Mouse (Mus musculus) lung, adult 2 months (tissue): ENCODE measurements at regions not wholly inside any gene's neighbourhood (a gene's known extent, or its start where the extent isn't known, plus 50 kb on each side); places are given as distances from the start of the nearest gene placed in this dataset.

Source experiments
- CTCF ChIP-seq: fragments of 200-500 bp; IDR thresholded peaks from 2 replicates; pipeline ENCODE4 v1.5.1; 2011; ENCODE audit warnings: mild to moderate bottlenecking, low read length, control low read depth; ENCODE audit not compliant: insufficient read depth
- POLR2A ChIP-seq: fragments of 200-500 bp; IDR thresholded peaks from 2 replicates; pipeline ENCODE4 v1.6.1; 2011; ENCODE audit warnings: low read depth, mild to moderate bottlenecking, control low read depth, low read length, borderline replicate concordance; ENCODE audit errors: extremely low read depth

DNA sequence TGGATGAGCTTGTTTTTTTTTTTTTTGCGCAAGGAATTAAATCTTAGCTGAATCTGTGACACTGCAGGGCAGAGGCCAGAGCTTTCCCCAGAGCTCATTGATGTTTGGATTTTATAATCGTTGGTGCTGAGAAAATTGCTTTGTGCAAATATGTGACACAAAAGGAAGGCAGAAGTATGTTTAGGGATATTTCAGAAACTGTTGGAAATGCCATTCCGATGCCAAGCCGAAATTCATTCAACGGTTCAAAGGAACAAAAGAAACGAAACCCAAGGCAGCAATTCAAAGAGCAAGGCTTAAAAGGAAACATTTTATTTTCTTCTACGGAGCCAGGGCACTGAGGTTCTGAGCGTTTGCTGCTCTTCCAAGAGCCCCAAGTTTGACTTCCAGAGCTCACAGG lies 302.2 kb downstream of the 1500009L16Rik start:
- TF ChIP-seq CTCF (no peak), POLR2A (no peak)
